Mouse (Mus musculus): Measurements from ENCODE around the gene Sipa1l1.

GRCm38 (mm10) chr12:82194919-82195318, 25.8 kb downstream of the Sipa1l1 start:
- TF ChIP-seq CTCF (IDR thresholded peaks at IDR 0.05; ENCODE audit: low read depth, low read length) (no peak), GATA1 (IDR thresholded peaks at IDR 0.05; ENCODE audit: borderline replicate concordance, low read length) (no peak), GATA2 (IDR thresholded peaks at IDR 0.05; ENCODE audit: borderline replicate concordance, low read depth, low read length) (no peak)

All from G1E (cell line).